ENCODE assay signal across 22 mouse cellular contexts in the genomic region with DNA sequence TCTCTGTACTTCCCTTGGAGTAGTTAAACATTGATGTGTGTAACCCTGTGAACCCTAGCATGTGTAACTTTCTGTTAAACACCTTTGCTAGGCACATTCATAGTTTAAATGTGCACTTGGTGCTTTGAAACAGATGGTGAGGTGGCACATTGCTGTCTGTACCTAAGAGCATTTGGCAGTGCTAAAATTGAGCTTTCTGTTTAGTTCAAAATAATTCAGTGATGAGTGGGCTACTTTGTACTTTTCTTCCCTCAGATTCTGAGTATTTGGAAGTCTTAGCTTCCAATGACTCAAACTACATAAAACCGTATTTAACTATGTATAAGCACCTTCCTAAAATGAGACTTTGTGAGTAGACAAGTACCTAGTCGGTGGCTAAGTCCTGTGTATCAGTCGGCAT. TPM values are rescaled to one million over a fixed set of nuclear protein-coding genes. Genes with fewer than 3 reads are reported as not detected.
DNase-seq lines count a peak whose midpoint lies in the region; ATAC-seq and TF ChIP-seq lines count a peak whose summit lies in the region.
"Had no signal": no experiment of that assay in that cellular context is flagged by ENCODE, and none has a peak within 500 bp of the region (broad histone marks: within the 10 kb centered on the region; RNA-seq: fewer than 3 reads in every experiment).

No protein-coding gene starts in this region.

- ATAC-seq in stomach, embryonic 15.5 days (ENCODE audit: insufficient read depth, low FRiP score, low read depth), result peak; percentile 18; the same call in 1 of the 2 replicates
- no peak for ATAC-seq in stomach, postnatal 0 days (ENCODE audit: low FRiP score, low TSS enrichment)
- ATAC-seq in midbrain, embryonic 11.5 days (ENCODE audit: low FRiP score), result no peak
- ATAC-seq: activated CD4-positive, CD25-positive, alpha-beta regulatory T cell, adult 4 months; forebrain, postnatal 0 days; liver, embryonic 12.5 days had no signal

- H3K9ac ChIP-seq in stomach, embryonic 15.5 days, result no peak overlapping the region
- H3K9ac ChIP-seq in stomach, postnatal 0 days (ENCODE audit: low read length), result no peak overlapping the region
- H3K9ac ChIP-seq in midbrain, embryonic 11.5 days (ENCODE audit: low read length), result no peak overlapping the region
- H3K9ac ChIP-seq: forebrain, postnatal 0 days; heart, embryonic 15.5 days; limb, embryonic 12.5 days; liver, embryonic 12.5 days had no signal

- intact Hi-C loops in left cerebral cortex, adult 2 months (cut with DNase I), result loop anchor here (2.0 to 5.0 kb wide), 3 partner anchors 59 to 325 kb away; a partner anchor contains a TSS

- peak in 1 of 2 experiments; percentile 33 for DNase-seq in layer of hippocampus, adult 2 months (ENCODE audit: low spot score in 2 of 2)
- no peak for DNase-seq in layer of hippocampus, postnatal 25 days (ENCODE audit: extremely low spot score in 1 of 2, low spot score in 1 of 2)
- DNase-seq in stomach, postnatal 0 days (ENCODE audit: low spot score), result no peak
- no peak for DNase-seq in left cerebral cortex, adult 2 months (ENCODE audit: extremely low spot score in 1 of 2, low spot score in 2 of 2)
- DNase-seq in embryonic facial prominence, embryonic 10.5 days (ENCODE audit: low spot score), result no peak
- DNase-seq in midbrain, embryonic 11.5 days (ENCODE audit: low spot score, missing footprints), result no peak
- DNase-seq: adrenal gland, postnatal 10 days; cerebellum, adult 11 months; cerebellum, postnatal 10 days; forebrain, postnatal 0 days; gastrocnemius, postnatal 36 days; heart, postnatal 4 days; kidney, adult 11 months; kidney, postnatal 25 days; lung, adult 2 months; lung, postnatal 4 days; thymus, adult 18-20 months had no signal

- H3K4me1 ChIP-seq in stomach, embryonic 15.5 days, result no peaks in the 10 kb centered on the region
- peaks cover 4% of the 10 kb centered on the region; the same call in 1 of the 2 replicates for H3K4me1 ChIP-seq in stomach, postnatal 0 days (replicated peaks; ENCODE audit: control insufficient read depth, insufficient read depth)
- 0 out of 2 replicates have a peak, but pooled peaks cover 7% of the 10 kb centered on the region for H3K4me1 ChIP-seq in embryonic facial prominence, embryonic 10.5 days
- H3K4me1 ChIP-seq in midbrain, embryonic 11.5 days (ENCODE audit: control insufficient read depth, insufficient read depth, low read length), result no peaks in the 10 kb centered on the region

- H3K36me3 ChIP-seq in stomach, embryonic 15.5 days, result no peaks in the 10 kb centered on the region
- no peaks in the 10 kb centered on the region for H3K36me3 ChIP-seq in stomach, postnatal 0 days (ENCODE audit: control insufficient read depth, insufficient read depth, low read length)
- H3K36me3 ChIP-seq in embryonic facial prominence, embryonic 10.5 days (replicated peaks), result peaks cover 8% of the 10 kb centered on the region
- no peaks in the 10 kb centered on the region for H3K36me3 ChIP-seq in midbrain, embryonic 11.5 days (ENCODE audit: control insufficient read depth, insufficient read depth, low read length)
- H3K36me3 ChIP-seq: heart, embryonic 15.5 days; limb, embryonic 12.5 days; liver, embryonic 12.5 days had no signal

- TF ChIP-seq CTCF in layer of hippocampus, adult 2 months (conservative IDR thresholded peaks at IDR 0.05), result no peak
- TF ChIP-seq CTCF in stomach, postnatal 0 days (IDR thresholded peaks at IDR 0.05; ENCODE audit: low read depth), result no peak
- TF ChIP-seq CTCF in left cerebral cortex, adult 2 months (IDR thresholded peaks at IDR 0.05), result no peak

- peak overlapping the region; percentile 64 for H3K27ac ChIP-seq in layer of hippocampus, adult 2 months
- no peak overlapping the region; the same call in 1 of the 2 replicates for H3K27ac ChIP-seq in stomach, embryonic 15.5 days
- no peak overlapping the region for H3K27ac ChIP-seq in stomach, postnatal 0 days (replicated peaks)
- peak overlapping the region; percentile 65 for H3K27ac ChIP-seq in left cerebral cortex, adult 2 months
- H3K27ac ChIP-seq in embryonic facial prominence, embryonic 10.5 days (replicated peaks), result no peak overlapping the region
- H3K27ac ChIP-seq in midbrain, embryonic 11.5 days (ENCODE audit: low read depth, low read length), result no peak overlapping the region
- H3K27ac ChIP-seq: heart, embryonic 15.5 days; liver, embryonic 12.5 days had no signal

- H3K4me3 ChIP-seq in layer of hippocampus, adult 2 months, result no peak overlapping the region
- H3K4me3 ChIP-seq in stomach, embryonic 15.5 days (replicated peaks), result no peak overlapping the region
- H3K4me3 ChIP-seq in stomach, postnatal 0 days (ENCODE audit: low read depth, low read length), result no peak overlapping the region
- no peak overlapping the region for H3K4me3 ChIP-seq in left cerebral cortex, adult 2 months
- no peak overlapping the region for H3K4me3 ChIP-seq in embryonic facial prominence, embryonic 10.5 days
- no peak overlapping the region for H3K4me3 ChIP-seq in midbrain, embryonic 11.5 days (ENCODE audit: low read depth, low read length)
- H3K4me3 ChIP-seq: heart, embryonic 15.5 days; limb, embryonic 12.5 days; liver, embryonic 12.5 days had no signal

- 36% methylated on average over 3 of the region's 3 CpGs for WGBS in stomach, embryonic 15.5 days
- 28% methylated on average over 3 of the region's 3 CpGs for WGBS in stomach, postnatal 0 days
- WGBS in embryonic facial prominence, embryonic 10.5 days, result 82% methylated on average over 3 of the region's 3 CpGs
- 91% methylated on average over 3 of the region's 3 CpGs for WGBS in midbrain, embryonic 11.5 days

- H3K27me3 ChIP-seq in stomach, embryonic 15.5 days (replicated peaks), result no peaks in the 10 kb centered on the region
- no peaks in the 10 kb centered on the region for H3K27me3 ChIP-seq in stomach, postnatal 0 days (ENCODE audit: control insufficient read depth, insufficient read depth, low read length)
- H3K27me3 ChIP-seq in embryonic facial prominence, embryonic 10.5 days (replicated peaks; ENCODE audit: low read depth, poor library complexity, severe bottlenecking), result no peaks in the 10 kb centered on the region
- H3K27me3 ChIP-seq in midbrain, embryonic 11.5 days (ENCODE audit: control insufficient read depth, insufficient read depth, low read length), result no peaks in the 10 kb centered on the region
- H3K27me3 ChIP-seq: heart, embryonic 15.5 days; limb, embryonic 12.5 days; liver, embryonic 12.5 days had no signal

- no peaks in the 10 kb centered on the region for H3K9me3 ChIP-seq in stomach, embryonic 15.5 days
- no peaks in the 10 kb centered on the region for H3K9me3 ChIP-seq in stomach, postnatal 0 days (ENCODE audit: control insufficient read depth, low read length)
- H3K9me3 ChIP-seq in embryonic facial prominence, embryonic 10.5 days, result no peaks in the 10 kb centered on the region
- no peaks in the 10 kb centered on the region for H3K9me3 ChIP-seq in midbrain, embryonic 11.5 days (ENCODE audit: control insufficient read depth, low read length)
- H3K9me3 ChIP-seq: heart, embryonic 15.5 days; limb, embryonic 12.5 days; liver, embryonic 12.5 days had no signal

- no peak overlapping the region for H3K4me2 ChIP-seq in stomach, embryonic 15.5 days
- H3K4me2 ChIP-seq in stomach, postnatal 0 days (replicated peaks; ENCODE audit: low read depth), result no peak overlapping the region
- H3K4me2 ChIP-seq in midbrain, embryonic 11.5 days, result no peak overlapping the region
- H3K4me2 ChIP-seq: heart, embryonic 15.5 days; limb, embryonic 12.5 days; liver, embryonic 12.5 days had no signal

- no peak for TF ChIP-seq EP300 in stomach, postnatal 0 days (optimal IDR thresholded peaks at IDR 0.05)

RNA-seq across cellular contexts. Expression of a gene that starts 59.7 kb away (rescaled TPM):
- 100 to 1,000 TPM; 104 to 106 TPM for total RNA-seq in layer of hippocampus, adult 2 months (2021)
- 100 to 1,000 TPM; 102 to 104 TPM for total RNA-seq in layer of hippocampus, postnatal 25 days (2021)
- 121 and 123 TPM in 2 replicates for polyA plus RNA-seq in stomach, embryonic 15.5 days (2015; fragmentation: Nextera tagmentation; extraction: Ambion mirVana)
- polyA plus RNA-seq in stomach, postnatal 0 days (2015; fragmentation: Nextera tagmentation; extraction: Ambion mirVana), result 54.0 and 55.6 TPM in 2 replicates
- total RNA-seq in left cerebral cortex, adult 2 months (2021), result 100 to 1,000 TPM; 103 to 104 TPM
- polyA plus RNA-seq in embryonic facial prominence, embryonic 10.5 days (2016; fragmentation: Nextera tagmentation; extraction: Ambion mirVana), result 209 and 212 TPM in 2 replicates
- polyA plus RNA-seq in midbrain, embryonic 11.5 days (2014; fragmentation: Nextera tagmentation; extraction: Ambion mirVana), result 287 and 293 TPM in 2 replicates

Comparison
In these comparisons a context has a peak if more than half of its experiments do, and no peak if none do; other contexts are left out.
1. H3K27ac ChIP-seq: peak in layer of hippocampus, adult 2 months (single experiment) and left cerebral cortex, adult 2 months (single experiment); none in stomach, embryonic 15.5 days (single experiment), stomach, postnatal 0 days (single experiment), embryonic facial prominence, embryonic 10.5 days (single experiment) and midbrain, embryonic 11.5 days (single experiment).